Mouse (Mus musculus) monocyte, adult 5-6 weeks (primary cell): ENCODE data around the gene Gm10840. TPM values are rescaled to one million over a fixed set of nuclear protein-coding genes. Genes with fewer than 3 reads are reported as not detected.
A peak's percentile ranks its signal among the peaks of the same experiment; 100 is the strongest.
"Not testable (repeated sequence)": the region's sequence is repeated elsewhere in the genome, so short reads cannot be mapped to it uniquely, and the experiment has no call there.

Experiments
- ATAC-seq: fragments of 153-309, 156-312 bp; replicated peaks from 2 replicates; pipeline ENCODE4 v1.8.0; 2017; ENCODE audit warnings: mild to moderate bottlenecking; ENCODE audit not compliant: low TSS enrichment, insufficient number of reproducible peaks, severe bottlenecking, poor library complexity, low FRiP score
- total RNA-seq: library from RNA; stranded (forward); fragments of 200-1000, 200-491, 200-594 nt; gene quantifications from 3 replicates; pipeline ENCODE4 v1.2.3, GENCODE M21; 2017

The Gm10840 gene
- total RNA-seq, 1 experiment from 2014 or later, result not detected

- peak; percentile 32; the same call in 1 of the 2 replicates for ATAC-seq
Measured at GRCm38 (mm10) chr11:106192657-106193370, 32.2 kb downstream of the Gm10840 start.

DNA sequence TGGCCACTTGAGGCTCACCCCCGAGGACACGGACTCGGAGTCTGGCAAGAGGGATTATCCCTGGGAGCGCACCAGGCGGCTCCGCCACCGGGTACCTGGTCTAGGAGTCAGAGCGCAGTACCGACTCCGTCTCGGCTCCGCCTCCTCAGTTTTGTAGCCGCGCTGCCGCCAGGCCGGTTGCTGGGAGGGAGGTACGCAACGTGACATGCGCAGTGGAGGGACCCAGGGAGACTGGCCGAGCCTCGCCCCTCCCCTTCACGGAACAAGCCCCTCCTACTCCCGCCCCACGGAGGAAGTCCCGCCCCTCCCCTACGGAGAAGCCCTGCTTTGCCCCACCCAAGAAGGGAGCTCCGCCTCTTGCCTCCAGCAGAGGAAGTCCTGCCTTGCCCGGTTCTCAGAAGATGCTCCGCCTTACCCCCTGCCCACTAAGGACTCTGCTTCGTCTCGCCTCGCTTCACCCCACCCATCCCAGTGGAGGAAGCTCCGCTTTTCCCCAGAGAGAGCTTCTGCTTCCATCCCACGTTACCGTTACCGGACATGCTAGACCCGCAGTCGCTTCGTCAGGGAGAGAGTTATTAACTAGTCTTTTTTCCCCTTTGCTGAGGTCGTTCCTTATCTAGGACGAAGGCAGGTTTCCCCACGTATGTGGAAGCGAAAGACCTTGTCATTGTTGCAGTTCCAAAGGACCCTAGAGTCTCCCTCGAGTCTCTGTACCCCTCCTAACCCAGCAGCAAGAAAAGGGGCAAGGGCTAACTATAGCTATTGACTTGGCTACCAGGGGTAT is 32.9 kb downstream of the Gm10840 start:
- peak; percentile 94 for ATAC-seq

GRCm38 (mm10) chr11:106194155-106194541 is 33.5 kb downstream of the Gm10840 start:
- no peak for ATAC-seq

DNA sequence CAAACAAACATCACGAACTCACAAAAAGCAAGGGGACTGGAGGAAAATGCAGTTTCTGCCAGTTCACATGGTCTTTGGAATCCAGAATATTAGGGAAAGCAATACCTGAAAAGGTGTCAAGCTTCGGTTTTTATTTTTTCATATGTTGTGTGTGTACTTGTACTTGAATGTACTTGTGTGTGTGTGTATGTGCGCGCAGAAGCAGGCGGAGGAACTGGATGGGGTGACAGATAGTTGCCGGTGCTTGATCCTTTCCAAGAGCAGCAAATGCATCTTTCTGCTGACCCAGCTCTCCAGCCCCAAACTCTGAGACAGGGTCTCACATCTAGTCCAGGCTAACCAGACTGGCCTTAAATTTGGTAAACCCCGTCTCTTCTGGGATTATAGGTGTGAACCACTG is 34.2 kb downstream of the Gm10840 start:
- no peak for ATAC-seq

GRCm38 (mm10) chr11:106195341-106195740 is 34.7 kb downstream of the Gm10840 start:
- ATAC-seq, result no peak

DNA sequence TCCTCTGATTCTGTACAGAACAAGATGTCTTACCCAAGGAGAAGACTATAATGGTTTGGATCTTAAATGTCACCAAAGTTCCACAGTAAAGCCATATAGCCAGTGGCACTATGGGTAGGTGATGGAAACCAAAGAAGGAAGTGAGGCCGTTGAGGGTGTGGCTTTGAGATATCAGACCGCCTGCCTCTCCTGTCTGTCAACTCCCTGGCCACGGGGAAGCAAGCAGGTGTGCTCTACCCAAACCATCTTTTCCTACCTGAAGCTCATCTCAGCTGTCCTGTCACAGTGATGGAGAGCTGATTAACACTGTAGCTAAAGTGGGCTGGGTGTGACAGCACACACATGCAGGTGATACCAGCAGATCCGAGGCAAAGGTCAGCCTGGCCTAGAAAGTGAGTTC is 37.6 kb downstream of the Gm10840 start:
- 0 out of 2 replicates have a peak, but pooled peaks have one; percentile 33 for ATAC-seq

GRCm38 (mm10) chr11:106199997-106200396 is 39.3 kb downstream of the Gm10840 start:
- ATAC-seq, result not testable (repeated sequence)

DNA sequence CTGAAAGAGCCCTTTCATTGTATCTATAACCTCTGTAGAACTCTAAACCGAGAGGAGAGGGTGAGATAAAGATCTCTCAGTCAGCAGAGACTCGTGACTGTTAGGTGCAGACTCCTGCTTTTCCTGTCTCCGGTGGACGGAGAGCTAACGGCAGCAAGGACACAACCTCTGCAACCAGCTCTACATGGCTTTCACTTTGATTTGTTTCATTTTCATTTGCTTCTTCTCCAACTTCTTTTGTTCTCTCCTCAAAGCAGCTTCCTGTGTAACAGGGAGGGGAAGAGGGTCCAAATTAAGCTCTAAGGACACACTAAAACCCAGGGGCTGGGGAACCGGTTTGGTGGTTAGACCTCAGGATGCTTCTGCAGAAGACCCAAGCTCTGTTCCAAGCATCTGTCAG is 40.1 kb downstream of the Gm10840 start:
- ATAC-seq, result no peak

- ATAC-seq, result no peak
Measured at GRCm38 (mm10) chr11:106201337-106202122, 40.9 kb downstream of the Gm10840 start.

DNA sequence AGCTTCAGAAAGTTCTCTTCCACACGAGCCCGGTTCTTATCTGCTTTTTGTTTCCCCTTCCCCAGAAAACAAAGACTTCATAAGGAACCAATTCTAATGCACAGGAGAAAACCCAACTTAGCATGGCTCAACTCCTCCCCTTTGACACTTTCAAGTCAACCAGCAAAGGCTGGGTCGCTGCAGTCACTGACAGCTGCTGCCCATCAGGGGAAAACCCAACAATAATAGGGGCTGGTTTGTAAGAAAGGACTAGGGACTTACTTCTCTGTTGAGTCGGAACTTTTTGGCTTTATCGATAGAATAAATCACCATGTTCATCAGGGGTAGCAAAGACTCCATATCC is 41.4 kb downstream of the Gm10840 start, which contains the start of gene Strada:
Gene Strada, minus strand, starts transcription at position 46 of the 343 bp plus-strand sequence.
- no peak for ATAC-seq

Other genes starting within 250 kb of the Gm10840 start
- 4.5 to 8.4 TPM (median 5.5 TPM) in 3 replicates for gene Cyb561, start 207.5 kb upstream of the Gm10840 start, total RNA-seq
- gene Ace, start 192.9 kb upstream of the Gm10840 start, total RNA-seq, result 365 to 424 TPM (median 376 TPM) in 3 replicates
- 0.19 TPM in 1 of 3 replicates, not detected in the others for gene Ace3, start 166.2 kb upstream of the Gm10840 start, total RNA-seq
- 0.97 TPM in 1 of 3 replicates, not detected in the others for gene Kcnh6, start 152.7 kb upstream of the Gm10840 start, total RNA-seq
- gene Dcaf7, start 124.0 kb upstream of the Gm10840 start, total RNA-seq, result 35.3 to 62.0 TPM (median 35.7 TPM) in 3 replicates
- gene Taco1, start 94.8 kb upstream of the Gm10840 start, total RNA-seq, result 9.0 to 12.7 TPM (median 10.2 TPM) in 3 replicates
- gene Map3k3, start 76.2 kb upstream of the Gm10840 start, total RNA-seq, result 105 to 136 TPM (median 123 TPM) in 3 replicates
- 91.7 to 118 TPM (median 94.0 TPM) in 3 replicates for gene Limd2, start within 50 bp of the Gm10840 start, total RNA-seq
- 20.0 to 33.6 TPM (median 21.1 TPM) in 3 replicates for gene Strada, start 41.3 kb downstream of the Gm10840 start, total RNA-seq
- gene Ccdc47, start 55.5 kb downstream of the Gm10840 start, total RNA-seq, result 131 to 182 TPM (median 140 TPM) in 3 replicates
- 90.8 to 119 TPM (median 99.4 TPM) in 3 replicates for gene Ddx42, start 56.1 kb downstream of the Gm10840 start, total RNA-seq
- gene Ftsj3, start 95.2 kb downstream of the Gm10840 start, total RNA-seq, result 77.3 to 82.1 TPM (median 79.9 TPM) in 3 replicates
- 75.9 to 107 TPM (median 106 TPM) in 3 replicates for gene Psmc5, start 95.3 kb downstream of the Gm10840 start, total RNA-seq
- 131 to 175 TPM (median 165 TPM) in 3 replicates for gene Smarcd2, start 112.1 kb downstream of the Gm10840 start, total RNA-seq
- gene Tcam1, start 115.8 kb downstream of the Gm10840 start, total RNA-seq, result not detected in 3 replicates
- gene Gh, start 141.0 kb downstream of the Gm10840 start, total RNA-seq, result 1.5 TPM in 1 of 3 replicates, not detected in the others
- gene Cd79b, start 153.9 kb downstream of the Gm10840 start, total RNA-seq, result 105 to 131 TPM (median 123 TPM) in 3 replicates
- 0.11 to 0.38 TPM (median 0.29 TPM) in 3 replicates for gene Scn4a, start 192.4 kb downstream of the Gm10840 start, total RNA-seq
- gene Prr29, start 204.6 kb downstream of the Gm10840 start, total RNA-seq, result not detected in 3 replicates
- gene Icam2, start 227.2 kb downstream of the Gm10840 start, total RNA-seq, result 32.3 to 70.2 TPM (median 56.4 TPM) in 3 replicates